In genomic region chr6:119848034-119848695, GRCm38 (mm10) we compare ENCODE assay signal across 8 mouse cellular contexts. TPM values are rescaled to one million over a fixed set of nuclear protein-coding genes. Genes with fewer than 3 reads are reported as not detected.
DNase-seq lines count a peak whose midpoint lies in the region; ATAC-seq and TF ChIP-seq lines count a peak whose summit lies in the region.

Erc1 (minus strand) TSS chr6:119848167.

- peak within 1 kb of the TSS; percentile 80 for H3K4me2 ChIP-seq in heart, embryonic 15.5 days
- H3K4me2 ChIP-seq in liver, embryonic 14.5 days (ENCODE audit: low read depth): peak within 1 kb of the TSS; percentile 99
- peak within 1 kb of the TSS; percentile 70 for H3K4me2 ChIP-seq in neural tube, embryonic 11.5 days (ENCODE audit: low read depth)
- H3K4me2 ChIP-seq in stomach, postnatal 0 days (replicated peaks; ENCODE audit: low read depth): peak within 1 kb of the TSS; percentile 77

- H3K9me3 ChIP-seq in forebrain, embryonic 10.5 days: no peaks in the 10 kb centered on the region
- no peaks in the 10 kb centered on the region for H3K9me3 ChIP-seq in heart, embryonic 15.5 days (replicated peaks)
- no peaks in the 10 kb centered on the region for H3K9me3 ChIP-seq in liver, embryonic 14.5 days (ENCODE audit: control insufficient read depth, low read length)
- no peaks in the 10 kb centered on the region for H3K9me3 ChIP-seq in neural tube, embryonic 11.5 days (ENCODE audit: control insufficient read depth, low read length)
- no peaks in the 10 kb centered on the region for H3K9me3 ChIP-seq in stomach, postnatal 0 days (ENCODE audit: control insufficient read depth, low read length)

- H3K4me3 ChIP-seq in forebrain, embryonic 10.5 days: peak within 1 kb of the TSS; percentile 92
- peak within 1 kb of the TSS; percentile 90 for H3K4me3 ChIP-seq in heart, embryonic 15.5 days
- H3K4me3 ChIP-seq in liver, embryonic 14.5 days (ENCODE audit: insufficient read depth in 1 of 2, low read depth in 2 of 2, low read length in 2 of 2): peak within 1 kb of the TSS; percentile 93 to 98
- H3K4me3 ChIP-seq in neural tube, embryonic 11.5 days (ENCODE audit: low read depth, low read length): peak within 1 kb of the TSS; percentile 89
- H3K4me3 ChIP-seq in stomach, postnatal 0 days (ENCODE audit: low read depth, low read length): peak within 1 kb of the TSS; percentile 97

- no peak for TF ChIP-seq CTCF in liver, embryonic 14.5 days (IDR thresholded peaks at IDR 0.05; ENCODE audit: low read depth)
- peak; percentile 28; the same call in 1 of the 2 replicates for TF ChIP-seq CTCF in stomach, postnatal 0 days (IDR thresholded peaks at IDR 0.05; ENCODE audit: low read depth)

- no peaks in the 10 kb centered on the region for H3K36me3 ChIP-seq in forebrain, embryonic 10.5 days (replicated peaks)
- H3K36me3 ChIP-seq in heart, embryonic 15.5 days: no peaks in the 10 kb centered on the region
- no peaks in the 10 kb centered on the region for H3K36me3 ChIP-seq in liver, embryonic 14.5 days (replicated peaks; ENCODE audit: control insufficient read depth, insufficient read depth, low read depth)
- no peaks in the 10 kb centered on the region for H3K36me3 ChIP-seq in neural tube, embryonic 11.5 days (ENCODE audit: control insufficient read depth, insufficient read depth, low read length)
- no peaks in the 10 kb centered on the region for H3K36me3 ChIP-seq in stomach, postnatal 0 days (ENCODE audit: control insufficient read depth, insufficient read depth, low read length)

- peak; percentile 72 to 78 for DNase-seq in CD8-positive naive resting alpha-beta T cell, adult 2 months (ENCODE audit: low read depth in 2 of 2, low spot score in 2 of 2)
- peak; percentile 69 for DNase-seq in c-Kit-positive CD71-negative TER-119-negative erythroid progenitor cells, embryonic 14.5 days (ENCODE audit: low read depth)
- DNase-seq in forebrain, embryonic 10.5 days (ENCODE audit: extremely low spot score, low spot score): peak; percentile 94
- peak; percentile 99 for DNase-seq in kidney, postnatal 25 days
- DNase-seq in liver, embryonic 14.5 days (ENCODE audit: low read depth in 3 of 3, low spot score in 3 of 3): peak; percentile 76 to 78 (median 77)
- peak; percentile 94 for DNase-seq in neural tube, embryonic 11.5 days (ENCODE audit: low spot score)
- DNase-seq in stomach, postnatal 0 days (ENCODE audit: low spot score): peak; percentile 97

- H3K27ac ChIP-seq in forebrain, embryonic 10.5 days: peak within 1 kb of the TSS; percentile 99
- H3K27ac ChIP-seq in heart, embryonic 15.5 days: peak within 1 kb of the TSS; percentile 99
- peak within 1 kb of the TSS; percentile 77 for H3K27ac ChIP-seq in liver, embryonic 14.5 days
- H3K27ac ChIP-seq in neural tube, embryonic 11.5 days (ENCODE audit: low read depth, low read length): peak within 1 kb of the TSS; percentile 92
- peak within 1 kb of the TSS; percentile 96 for H3K27ac ChIP-seq in stomach, postnatal 0 days (replicated peaks)

- no peaks in the 10 kb centered on the region for H3K27me3 ChIP-seq in forebrain, embryonic 10.5 days (ENCODE audit: poor library complexity, severe bottlenecking)
- H3K27me3 ChIP-seq in heart, embryonic 15.5 days: no peaks in the 10 kb centered on the region
- H3K27me3 ChIP-seq in liver, embryonic 14.5 days (ENCODE audit: control insufficient read depth, insufficient read depth, low read length): no peaks in the 10 kb centered on the region
- H3K27me3 ChIP-seq in neural tube, embryonic 11.5 days (ENCODE audit: control insufficient read depth, insufficient read depth, low read length): no peaks in the 10 kb centered on the region
- H3K27me3 ChIP-seq in stomach, postnatal 0 days (ENCODE audit: control insufficient read depth, insufficient read depth, low read length): no peaks in the 10 kb centered on the region

- peaks cover 32% of the 10 kb centered on the region for H3K4me1 ChIP-seq in forebrain, embryonic 10.5 days
- peaks cover 18% of the 10 kb centered on the region for H3K4me1 ChIP-seq in heart, embryonic 15.5 days (replicated peaks)
- H3K4me1 ChIP-seq in liver, embryonic 14.5 days (replicated peaks; ENCODE audit: control insufficient read depth in 2 of 2, insufficient read depth in 2 of 2, low read length in 1 of 2): peaks cover 12 to 13% of the 10 kb centered on the region in 2 experiments
- H3K4me1 ChIP-seq in neural tube, embryonic 11.5 days (ENCODE audit: control insufficient read depth, insufficient read depth, low read length): peaks cover 8% of the 10 kb centered on the region
- H3K4me1 ChIP-seq in stomach, postnatal 0 days (replicated peaks; ENCODE audit: control insufficient read depth, insufficient read depth): no peaks in the 10 kb centered on the region

- ATAC-seq in heart, embryonic 15.5 days (replicated peaks; ENCODE audit: insufficient number of reproducible peaks, insufficient read depth, low FRiP score, low read depth): peak; percentile 96
- ATAC-seq in liver, embryonic 14.5 days (ENCODE audit: insufficient read depth): peak; percentile 93
- peak; percentile 92 for ATAC-seq in neural tube, embryonic 11.5 days (ENCODE audit: insufficient read depth, low FRiP score, low TSS enrichment)
- peak; percentile 98 for ATAC-seq in stomach, postnatal 0 days (ENCODE audit: low FRiP score, low TSS enrichment)

- no peak for TF ChIP-seq EP300 in liver, embryonic 14.5 days (IDR thresholded peaks at IDR 0.05; ENCODE audit: low read depth)
- TF ChIP-seq EP300 in stomach, postnatal 0 days (optimal IDR thresholded peaks at IDR 0.05): no peak

- peak within 1 kb of the TSS; percentile 93 for H3K9ac ChIP-seq in heart, embryonic 15.5 days
- H3K9ac ChIP-seq in liver, embryonic 14.5 days (replicated peaks): peak within 1 kb of the TSS; percentile 94
- peak within 1 kb of the TSS; percentile 86 for H3K9ac ChIP-seq in neural tube, embryonic 11.5 days (ENCODE audit: low read length)
- peak within 1 kb of the TSS; percentile 87 for H3K9ac ChIP-seq in stomach, postnatal 0 days (ENCODE audit: low read length)

- WGBS in forebrain, embryonic 10.5 days: under 1% methylated on average over 69 of the region's 73 CpGs
- 0% methylated on average over 34 of the region's 73 CpGs for WGBS in heart, embryonic 15.5 days
- WGBS in liver, embryonic 14.5 days (ENCODE audit: insufficient replicate concordance): under 1% methylated on average over 73 of the region's 73 CpGs
- WGBS in neural tube, embryonic 11.5 days: under 1% methylated on average over 47 of the region's 73 CpGs
- 0% methylated on average over 57 of the region's 73 CpGs for WGBS in stomach, postnatal 0 days

RNA-seq across cellular contexts. Expression of gene Erc1, which starts in this region (rescaled TPM):
- polyA plus RNA-seq in forebrain, embryonic 10.5 days (2016; fragmentation: Nextera tagmentation; extraction: Ambion mirVana): 19.6 and 22.5 TPM in 2 replicates
- 13.9 and 15.5 TPM in 2 replicates for polyA plus RNA-seq in heart, embryonic 15.5 days (2015; fragmentation: Nextera tagmentation; extraction: Ambion mirVana)
- 1.5 and 1.8 TPM in 2 replicates for polyA plus RNA-seq in liver, embryonic 14.5 days (2012; rRNA removed)
- polyA plus RNA-seq in liver, embryonic 14.5 days (2014; fragmentation: Nextera tagmentation; extraction: Ambion mirVana): 3.6 and 3.7 TPM in 2 replicates
- polyA plus RNA-seq in neural tube, embryonic 11.5 days (2014; fragmentation: Nextera tagmentation; extraction: Ambion mirVana): 32.9 and 33.1 TPM in 2 replicates
- 5.8 and 6.5 TPM in 2 replicates for polyA plus RNA-seq in stomach, postnatal 0 days (2015; fragmentation: Nextera tagmentation; extraction: Ambion mirVana)

Comparison
In these comparisons a context has a peak if more than half of its experiments do, and no peak if none do; other contexts are left out.
1. Peak in every context shown above with its lines: DNase-seq, ATAC-seq, H3K4me3 ChIP-seq and H3K27ac ChIP-seq.